22 mouse cellular contexts compared by ENCODE assay signal in genomic region chr11:44389993-44390701, GRCm38 (mm10). TPM values are rescaled to one million over a fixed set of nuclear protein-coding genes. Genes with fewer than 3 reads are reported as not detected.
DNase-seq lines count a peak whose midpoint lies in the region; ATAC-seq and TF ChIP-seq lines count a peak whose summit lies in the region.
"Had no signal": no experiment of that assay in that cellular context is flagged by ENCODE, and none has a peak within 500 bp of the region (broad histone marks: within the 10 kb centered on the region; RNA-seq: fewer than 3 reads in every experiment).

No protein-coding gene starts in this region.

- no peak for TF ChIP-seq CTCF in kidney, postnatal 0 days (IDR thresholded peaks at IDR 0.05; ENCODE audit: low read depth)

- no peaks in the 10 kb centered on the region for H3K9me3 ChIP-seq in kidney, postnatal 0 days (replicated peaks; ENCODE audit: low read length)
- H3K9me3 ChIP-seq in embryonic facial prominence, embryonic 11.5 days (replicated peaks; ENCODE audit: control insufficient read depth, low read length), result no peaks in the 10 kb centered on the region
- H3K9me3 ChIP-seq: heart, embryonic 15.5 days had no signal

- H3K4me3 ChIP-seq in kidney, postnatal 0 days (replicated peaks; ENCODE audit: low read depth, low read length), result no peak overlapping the region
- H3K4me3 ChIP-seq in embryonic facial prominence, embryonic 11.5 days (ENCODE audit: low read depth, low read length), result no peak overlapping the region
- H3K4me3 ChIP-seq: heart, embryonic 15.5 days had no signal

- H3K27ac ChIP-seq in kidney, postnatal 0 days, result no peak overlapping the region
- H3K27ac ChIP-seq in embryonic facial prominence, embryonic 11.5 days (replicated peaks; ENCODE audit: low read depth, low read length), result no peak overlapping the region
- H3K27ac ChIP-seq: heart, embryonic 15.5 days; hindbrain, embryonic 14.5 days; macrophage had no signal

- no peak overlapping the region for H3K4me2 ChIP-seq in kidney, postnatal 0 days (ENCODE audit: low read length)
- no peak overlapping the region for H3K4me2 ChIP-seq in embryonic facial prominence, embryonic 11.5 days (ENCODE audit: low read depth, low read length)
- H3K4me2 ChIP-seq: heart, embryonic 15.5 days; hindbrain, embryonic 14.5 days had no signal

- H3K4me1 ChIP-seq in kidney, postnatal 0 days (replicated peaks; ENCODE audit: insufficient read depth, low read length), result no peaks in the 10 kb centered on the region
- no peaks in the 10 kb centered on the region for H3K4me1 ChIP-seq in embryonic facial prominence, embryonic 11.5 days (ENCODE audit: control insufficient read depth, insufficient read depth, low read length)
- H3K4me1 ChIP-seq: heart, embryonic 15.5 days had no signal

- H3K27me3 ChIP-seq in kidney, postnatal 0 days (ENCODE audit: insufficient read depth, low read length), result no peaks in the 10 kb centered on the region
- H3K27me3 ChIP-seq in embryonic facial prominence, embryonic 11.5 days (ENCODE audit: control insufficient read depth, insufficient read depth, low read length), result no peaks in the 10 kb centered on the region
- H3K27me3 ChIP-seq: heart, embryonic 15.5 days had no signal

- no peak overlapping the region for H3K9ac ChIP-seq in kidney, postnatal 0 days (ENCODE audit: low read depth, low read length)
- H3K9ac ChIP-seq in embryonic facial prominence, embryonic 11.5 days (replicated peaks; ENCODE audit: low read length), result no peak overlapping the region
- H3K9ac ChIP-seq: heart, embryonic 15.5 days; hindbrain, embryonic 14.5 days had no signal

- peak; percentile 54 for DNase-seq in kidney, postnatal 0 days (ENCODE audit: low spot score)
- no peak for DNase-seq in kidney, postnatal 36 days
- DNase-seq in NIH3T3 (ENCODE audit: low read depth), result peak; percentile 30
- peak; percentile 42 for DNase-seq in embryonic facial prominence, embryonic 11.5 days (ENCODE audit: low spot score)
- no peak for DNase-seq in adrenal gland, postnatal 36 days
- DNase-seq in cerebellum, postnatal 10 days, result no peak
- DNase-seq: adrenal gland, adult 2 months; cerebellum, postnatal 25 days; kidney, postnatal 4 days; liver; lung, adult 2 months; midbrain, embryonic 14.5 days had no signal

- ATAC-seq in kidney, postnatal 0 days (replicated peaks; ENCODE audit: low FRiP score, low read depth), result no peak
- no peak for ATAC-seq in embryonic facial prominence, embryonic 11.5 days (replicated peaks; ENCODE audit: insufficient number of reproducible peaks, low FRiP score, low TSS enrichment, low read depth)
- ATAC-seq in megakaryocyte progenitor cell, adult 5-6 weeks (replicated peaks; ENCODE audit: poor library complexity), result peak; percentile 89
- no peak for ATAC-seq in CD4-positive, CD25-positive, alpha-beta regulatory T cell, adult 4 months
- ATAC-seq: forebrain, embryonic 14.5 days; intestine, postnatal 0 days had no signal

- no peaks in the 10 kb centered on the region for H3K36me3 ChIP-seq in kidney, postnatal 0 days (ENCODE audit: insufficient read depth, low read length)
- no peaks in the 10 kb centered on the region for H3K36me3 ChIP-seq in embryonic facial prominence, embryonic 11.5 days (replicated peaks; ENCODE audit: control insufficient read depth, insufficient read depth, low read depth, low read length)
- H3K36me3 ChIP-seq: heart, embryonic 15.5 days had no signal

- WGBS in kidney, postnatal 0 days, result 18% methylated on average over 6 of the region's 6 CpGs
- WGBS in embryonic facial prominence, embryonic 11.5 days, result 25% methylated on average over 6 of the region's 6 CpGs

RNA-seq across cellular contexts. Expression of gene Il12b, which starts 9.7 kb away (rescaled TPM):
- 0.06 and 0.09 TPM in 2 replicates for polyA plus RNA-seq in kidney, postnatal 0 days (2015; fragmentation: Nextera tagmentation; extraction: Ambion mirVana)
- not detected in 2 replicates for polyA plus RNA-seq in embryonic facial prominence, embryonic 11.5 days (2014; fragmentation: Nextera tagmentation; extraction: Ambion mirVana)
- not detected in 2 replicates for total RNA-seq in megakaryocyte progenitor cell, adult 5-6 weeks (2015)
- total RNA-seq in megakaryocyte progenitor cell, adult 5-6 weeks (2017), result not detected in 2 replicates
- not detected for polyA plus RNA-seq in CD4-positive, CD25-positive, alpha-beta regulatory T cell, adult 4 months (2017; shearing (Covaris generic))
- not detected for total RNA-seq in adrenal gland, postnatal 36 days (2021)
- total RNA-seq: adrenal gland, adult 2 months; gastrocnemius, adult 18-20 months; layer of hippocampus, postnatal 10 days; left cerebral cortex, postnatal 25 days had no signal
- polyA plus RNA-seq: adrenal gland, adult 2 months; forebrain, embryonic 14.5 days; heart, embryonic 15.5 days; intestine, postnatal 0 days had no signal

Comparison
In these comparisons a context has a peak if more than half of its experiments do, and no peak if none do; other contexts are left out.
1. DNase-seq: peak in kidney, postnatal 0 days (single experiment), NIH3T3 (single experiment) and embryonic facial prominence, embryonic 11.5 days (single experiment); none in kidney, postnatal 36 days (0 of 2), adrenal gland, postnatal 36 days (0 of 2) and cerebellum, postnatal 10 days (0 of 2).